In genomic region chr9:44074395-44075275, GRCm38 (mm10) we compare ENCODE assay signal across 9 mouse cellular contexts. TPM values are rescaled to one million over a fixed set of nuclear protein-coding genes. Genes with fewer than 3 reads are reported as not detected.
DNase-seq lines count a peak whose midpoint lies in the region; ATAC-seq and TF ChIP-seq lines count a peak whose summit lies in the region.
"Had no signal": no experiment of that assay in that cellular context is flagged by ENCODE, and none has a peak within 500 bp of the region (broad histone marks: within the 10 kb centered on the region; RNA-seq: fewer than 3 reads in every experiment).

No protein-coding gene starts in this region.

- peak; percentile 69 for DNase-seq in CD4-positive, CD25-positive, alpha-beta regulatory T cell, adult 2 months (ENCODE audit: low read depth, low spot score)
- DNase-seq in layer of hippocampus, adult 2 months (ENCODE audit: low spot score in 2 of 2): no peak
- no peak for DNase-seq in layer of hippocampus, postnatal 36 days
- peak; percentile 86 for DNase-seq in R1 (ENCODE audit: low read depth, low spot score)
- DNase-seq in kidney, postnatal 0 days (ENCODE audit: low spot score): no peak
- no peak for DNase-seq in spleen, postnatal 14 days (ENCODE audit: low spot score in 2 of 2)

- no peak overlapping the region for H3K4me3 ChIP-seq in layer of hippocampus, adult 2 months
- H3K4me3 ChIP-seq in kidney, postnatal 0 days (replicated peaks; ENCODE audit: low read depth, low read length): no peak overlapping the region
- H3K4me3 ChIP-seq: liver, embryonic 15.5 days had no signal

- peak overlapping the region; percentile 11; the same call in 1 of the 2 replicates for H3K27ac ChIP-seq in layer of hippocampus, adult 2 months
- 0 out of 2 replicates have a peak overlapping the region, but pooled peaks have one; percentile 57 for H3K27ac ChIP-seq in kidney, postnatal 0 days
- H3K27ac ChIP-seq: liver, embryonic 15.5 days had no signal

- H3K9ac ChIP-seq in kidney, postnatal 0 days (ENCODE audit: low read depth, low read length): no peak overlapping the region
- H3K9ac ChIP-seq: liver, embryonic 15.5 days had no signal

- H3K9me3 ChIP-seq in kidney, postnatal 0 days (replicated peaks; ENCODE audit: low read length): no peaks in the 10 kb centered on the region
- H3K9me3 ChIP-seq: liver, embryonic 15.5 days had no signal

- WGBS in kidney, postnatal 0 days: 65% methylated on average over 9 of the region's 9 CpGs

- no peaks in the 10 kb centered on the region for H3K27me3 ChIP-seq in kidney, postnatal 0 days (ENCODE audit: insufficient read depth, low read length)

- H3K4me2 ChIP-seq in kidney, postnatal 0 days (ENCODE audit: low read length): no peak overlapping the region
- H3K4me2 ChIP-seq: liver, embryonic 15.5 days had no signal

- ATAC-seq in CD4-positive, CD25-positive, alpha-beta regulatory T cell, adult 4 months: no peak
- no peak for ATAC-seq in kidney, postnatal 0 days (replicated peaks; ENCODE audit: low FRiP score, low read depth)
- ATAC-seq in megakaryocyte, adult 5-6 weeks (ENCODE audit: poor library complexity, severe bottlenecking): no peak

- TF ChIP-seq CTCF in layer of hippocampus, adult 2 months (conservative IDR thresholded peaks at IDR 0.05): peak; percentile 76
- peak; percentile 54; the same call in 1 of the 2 replicates for TF ChIP-seq CTCF in kidney, postnatal 0 days (IDR thresholded peaks at IDR 0.05; ENCODE audit: low read depth)

- no peaks in the 10 kb centered on the region for H3K36me3 ChIP-seq in kidney, postnatal 0 days (ENCODE audit: insufficient read depth, low read length)
- H3K36me3 ChIP-seq: liver, embryonic 15.5 days had no signal

- H3K4me1 ChIP-seq in kidney, postnatal 0 days (replicated peaks; ENCODE audit: insufficient read depth, low read length): peaks cover 31% of the 10 kb centered on the region
- H3K4me1 ChIP-seq: liver, embryonic 15.5 days had no signal

RNA-seq across cellular contexts. Expression of gene Usp2, which starts 7.8 kb away (rescaled TPM):
- 1 to 10 TPM; 3.7 to 5.2 TPM for polyA plus RNA-seq in CD4-positive, CD25-positive, alpha-beta regulatory T cell, adult 4 months (2017; shearing (Covaris generic))
- 10 to 100 TPM; 79.2 to 82.4 TPM for total RNA-seq in layer of hippocampus, adult 2 months (2021)
- 10 to 100 TPM; 66.2 to 74.9 TPM for total RNA-seq in layer of hippocampus, postnatal 36 days (2021)
- polyA plus RNA-seq in kidney, postnatal 0 days (2015; fragmentation: Nextera tagmentation; extraction: Ambion mirVana): 62.9 and 72.1 TPM in 2 replicates
- total RNA-seq in megakaryocyte, adult 5-6 weeks (2015): 1.3 and 4.5 TPM in 2 replicates
- total RNA-seq in megakaryocyte, adult 5-6 weeks (2017): 1.1 and 1.3 TPM in 2 replicates

RNA-seq across cellular contexts. Expression of gene Mfrp, which starts 26.9 kb away (rescaled TPM):
- polyA plus RNA-seq in CD4-positive, CD25-positive, alpha-beta regulatory T cell, adult 4 months (2017; shearing (Covaris generic)): not detected
- 1 to 10 TPM in 1 of 2 experiments, not detected in 1; 1.3 TPM for total RNA-seq in layer of hippocampus, adult 2 months (2021)
- 1 to 10 TPM in 1 of 2 experiments, under 1 TPM in 1; 0.17 to 2.5 TPM for total RNA-seq in layer of hippocampus, postnatal 36 days (2021)
- 0.11 and 0.16 TPM in 2 replicates for polyA plus RNA-seq in kidney, postnatal 0 days (2015; fragmentation: Nextera tagmentation; extraction: Ambion mirVana)
- total RNA-seq in megakaryocyte, adult 5-6 weeks (2015): not detected in 2 replicates
- total RNA-seq in megakaryocyte, adult 5-6 weeks (2017): 0.24 TPM in 1 of 2 replicates, not detected in the other
- polyA plus RNA-seq: liver, embryonic 15.5 days had no signal

RNA-seq across cellular contexts. Expression of gene Thy1, which starts 31.5 kb away (rescaled TPM):
- polyA plus RNA-seq in CD4-positive, CD25-positive, alpha-beta regulatory T cell, adult 4 months (2017; shearing (Covaris generic)): 100 to 1,000 TPM; 107 to 154 TPM
- total RNA-seq in layer of hippocampus, adult 2 months (2021): 100 to 1,000 TPM; 854 to 892 TPM
- 100 to 1,000 TPM; 786 to 920 TPM for total RNA-seq in layer of hippocampus, postnatal 36 days (2021)
- polyA plus RNA-seq in kidney, postnatal 0 days (2015; fragmentation: Nextera tagmentation; extraction: Ambion mirVana): 9.9 and 13.6 TPM in 2 replicates
- 16.0 and 16.7 TPM in 2 replicates for total RNA-seq in megakaryocyte, adult 5-6 weeks (2015)
- total RNA-seq in megakaryocyte, adult 5-6 weeks (2017): 7.5 and 10.5 TPM in 2 replicates

RNA-seq across cellular contexts. Expression of gene C1qtnf5, which starts 32.4 kb away (rescaled TPM):
- polyA plus RNA-seq in CD4-positive, CD25-positive, alpha-beta regulatory T cell, adult 4 months (2017; shearing (Covaris generic)): not detected
- total RNA-seq in layer of hippocampus, adult 2 months (2021): 10 to 100 TPM; 12.3 to 14.4 TPM
- total RNA-seq in layer of hippocampus, postnatal 36 days (2021): 10 to 100 TPM; 17.0 to 17.6 TPM
- polyA plus RNA-seq in kidney, postnatal 0 days (2015; fragmentation: Nextera tagmentation; extraction: Ambion mirVana): 9.7 and 12.3 TPM in 2 replicates
- total RNA-seq in megakaryocyte, adult 5-6 weeks (2015): 0.27 TPM in 1 of 2 replicates, not detected in the other
- total RNA-seq in megakaryocyte, adult 5-6 weeks (2017): 0.40 TPM in 1 of 2 replicates, not detected in the other

RNA-seq across cellular contexts. Expression of gene Gm49380, which starts 38.7 kb away (rescaled TPM):
- polyA plus RNA-seq in CD4-positive, CD25-positive, alpha-beta regulatory T cell, adult 4 months (2017; shearing (Covaris generic)): not detected
- total RNA-seq in layer of hippocampus, adult 2 months (2021): under 1 TPM; 0.27 to 0.38 TPM
- total RNA-seq in layer of hippocampus, postnatal 36 days (2021): under 1 TPM; 0.35 to 0.61 TPM
- not detected in 2 replicates for polyA plus RNA-seq in kidney, postnatal 0 days (2015; fragmentation: Nextera tagmentation; extraction: Ambion mirVana)
- total RNA-seq in megakaryocyte, adult 5-6 weeks (2015): not detected in 2 replicates
- not detected in 2 replicates for total RNA-seq in megakaryocyte, adult 5-6 weeks (2017)
- polyA plus RNA-seq: liver, embryonic 15.5 days had no signal

Comparison
In these comparisons a context has a peak if more than half of its experiments do, and no peak if none do; other contexts are left out.
1. DNase-seq: peak in CD4-positive, CD25-positive, alpha-beta regulatory T cell, adult 2 months (single experiment) and R1 (single experiment); none in layer of hippocampus, adult 2 months (0 of 2), layer of hippocampus, postnatal 36 days (0 of 2), kidney, postnatal 0 days (single experiment) and spleen, postnatal 14 days (0 of 2).
2. RNA of gene Usp2, which starts 7.8 kb away (total RNA-seq): 79.2 to 82.4 TPM in layer of hippocampus, adult 2 months and 66.2 to 74.9 TPM in layer of hippocampus, postnatal 36 days; 1.1 to 4.5 TPM in megakaryocyte, adult 5-6 weeks; every median in the first group is over 10 times any median in the second.
3. RNA of gene Thy1, which starts 31.5 kb away (total RNA-seq): 786 to 920 TPM in layer of hippocampus, postnatal 36 days and 854 to 892 TPM in layer of hippocampus, adult 2 months; 7.5 to 16.7 TPM in megakaryocyte, adult 5-6 weeks; every median in the first group is over 10 times any median in the second.